Mouse (Mus musculus) forebrain, embryonic 16.5 days (tissue): ENCODE data around the gene Gm17581. TPM values are rescaled to one million over a fixed set of nuclear protein-coding genes. Genes with fewer than 3 reads are reported as not detected.
"Not testable (repeated sequence)": the region's sequence is repeated elsewhere in the genome, so short reads cannot be mapped to it uniquely, and the experiment has no call there.

Source experiments
- ATAC-seq: fragments of 200-750 bp; cut with Nextera tagmentation; 2 replicates; pipeline ENCODE4 v1.8.0; 2017; ENCODE audit warnings: mild to moderate bottlenecking, moderate library complexity
- H3K27ac ChIP-seq: fragments of 300-500 bp; sonication (generic); 2 replicates; pipeline ENCODE4 v1.5.1; 2014; ENCODE audit warnings: low read length, control low read depth
- H3K27me3 ChIP-seq: fragments of 300-500 bp; sonication (generic); replicated peaks from 2 replicates; pipeline ENCODE4 v1.6.1; 2014; ENCODE audit warnings: low read length; ENCODE audit not compliant: control insufficient read depth, insufficient read depth
- H3K36me3 ChIP-seq: fragments of 300-500 bp; sonication (generic); 2 replicates; pipeline ENCODE4 v1.6.1; 2014; ENCODE audit not compliant: control insufficient read depth, insufficient read depth
- H3K4me1 ChIP-seq: fragments of 300-500 bp; sonication (generic); replicated peaks from 2 replicates; pipeline ENCODE4 v1.6.1; 2014; ENCODE audit warnings: low read length; ENCODE audit not compliant: control insufficient read depth, insufficient read depth
- H3K4me2 ChIP-seq: fragments of 300-500 bp; sonication (generic); 2 replicates; pipeline ENCODE4 v1.6.1; 2014; ENCODE audit warnings: mild to moderate bottlenecking, low read length, control low read depth
- H3K4me3 ChIP-seq: fragments of 300-500 bp; sonication (generic); replicated peaks from 2 replicates; pipeline ENCODE4 v1.5.1; 2014; ENCODE audit warnings: mild to moderate bottlenecking, low read length, control low read depth
- H3K9ac ChIP-seq: fragments of 300-500 bp; sonication (generic); replicated peaks from 2 replicates; pipeline ENCODE4 v1.6.1; 2014; ENCODE audit warnings: low read depth, low read length, control low read depth
- H3K9me3 ChIP-seq: fragments of 300-500 bp; sonication (generic); 2 replicates; pipeline ENCODE4 v1.6.1; 2016; ENCODE audit warnings: low read length; ENCODE audit not compliant: control insufficient read depth
- WGBS: fragments of 180-500 bp; shearing (Covaris S2); extraction: QIAGEN DNeasy Blood & Tissue Kit; methylation state at CpG from one replicate; pipeline ENCODE4 v1.1.7; 2014; 5-methylcytosine and 5-hydroxymethylcytosine counted together
- polyA plus RNA-seq: library from polyadenylated mRNA; unstranded; fragments of >200 nt; fragmentation: Nextera tagmentation; extraction: Ambion mirVana; gene quantifications from 2 replicates; pipeline ENCODE4 v1.2.1, GENCODE M21; 2015

Gene Gm17581
- polyA plus RNA-seq: not detected in 2 replicates

DNA sequence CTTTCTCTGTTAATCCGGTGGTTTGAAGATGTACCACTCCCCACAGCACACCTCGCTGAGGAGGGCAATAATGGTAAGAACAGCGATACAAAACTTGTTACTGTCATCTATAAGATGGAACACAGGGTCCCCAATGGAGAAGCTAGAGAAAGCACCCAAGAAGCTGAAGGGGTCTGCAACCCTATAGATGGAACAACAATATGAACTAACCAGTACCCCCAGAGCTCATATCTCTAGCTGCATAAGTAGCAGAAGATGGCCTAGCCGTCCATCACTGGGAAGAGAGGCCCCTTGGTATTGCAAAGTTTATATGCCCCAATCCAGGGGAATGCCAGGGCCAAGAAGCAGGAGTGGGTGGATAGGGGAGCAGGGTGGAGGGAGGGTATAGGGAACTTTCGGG, at the start of gene Gm17581:
Gene Gm17581 (minus strand): TSS at position 101 of the 400 bp plus-strand sequence.
- H3K9ac ChIP-seq, H3K27me3 ChIP-seq, H3K4me3 ChIP-seq, H3K9me3 ChIP-seq, ATAC-seq, H3K36me3 ChIP-seq, H3K4me1 ChIP-seq, H3K4me2 ChIP-seq, H3K27ac ChIP-seq: not testable (repeated sequence)
- 88% methylated on average over 5 of the region's 5 CpGs for WGBS

DNA sequence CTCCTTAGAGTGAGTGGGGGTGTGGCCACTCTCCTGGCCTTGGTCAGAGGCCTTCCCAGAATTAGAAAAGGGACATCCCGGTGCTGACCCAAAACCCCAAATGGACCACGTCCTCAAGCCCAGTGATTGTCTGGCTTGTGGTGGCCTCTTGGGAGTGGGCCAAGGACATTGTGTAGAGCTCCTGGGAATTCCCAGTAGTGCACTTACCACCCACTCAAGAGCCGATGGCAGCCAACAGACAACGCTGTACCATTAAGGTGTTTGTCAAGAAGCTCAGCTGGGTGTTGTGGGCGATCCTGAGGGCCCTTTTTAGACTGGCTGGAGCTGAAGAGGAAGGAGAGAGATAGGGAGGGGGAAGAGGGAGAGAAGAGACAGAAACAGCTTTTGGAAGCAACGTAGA, 48.9 kb upstream of the Gm17581 start:
- H3K4me3 ChIP-seq: no peak overlapping the region
- no peaks in the 10 kb centered on the region for H3K36me3 ChIP-seq
- H3K27me3 ChIP-seq: no peaks in the 10 kb centered on the region
- peaks cover 7% of the 10 kb centered on the region; the same call in 1 of the 2 replicates for H3K4me1 ChIP-seq
- no peak for ATAC-seq
- 77% methylated on average over 6 of the region's 6 CpGs for WGBS
- H3K4me2 ChIP-seq: no peak overlapping the region
- no peak overlapping the region for H3K9ac ChIP-seq
- no peak overlapping the region for H3K27ac ChIP-seq
- no peaks in the 10 kb centered on the region for H3K9me3 ChIP-seq

DNA sequence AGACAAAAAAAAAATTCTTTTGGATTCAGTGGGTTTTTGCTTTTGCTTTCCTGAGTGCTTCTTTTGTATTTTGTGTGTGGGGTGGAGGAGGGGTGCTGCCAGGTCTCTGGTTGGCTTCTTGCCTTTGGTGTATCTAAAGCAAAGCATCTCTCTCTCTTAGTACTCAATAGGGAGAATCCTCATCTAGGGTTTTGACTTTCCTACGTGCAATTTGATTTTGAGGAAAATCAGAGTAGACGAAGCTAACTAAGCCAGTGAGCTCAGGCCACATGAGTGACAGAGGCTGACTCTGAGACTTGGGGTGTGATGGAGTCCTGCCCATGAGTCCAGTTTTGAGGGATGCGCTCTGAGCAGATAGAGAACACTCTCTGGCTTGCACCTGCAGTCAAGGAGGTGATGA, 43.8 kb upstream of the Gm17581 start:
- Histone ChIP-seq H3K9me3 (no peaks in the 10 kb centered on the region), H3K27ac (no peak overlapping the region), H3K27me3 (0 out of 2 replicates have a peak, but pooled peaks cover 6% of the 10 kb centered on the region), H3K36me3 (no peaks in the 10 kb centered on the region), H3K4me1 (peaks cover 34% of the 10 kb centered on the region), H3K9ac (no peak overlapping the region), H3K4me2 (no peak overlapping the region), H3K4me3 (no peak overlapping the region)
- WGBS: 73% methylated on average over 3 of the region's 3 CpGs
- ATAC-seq: no peak

DNA sequence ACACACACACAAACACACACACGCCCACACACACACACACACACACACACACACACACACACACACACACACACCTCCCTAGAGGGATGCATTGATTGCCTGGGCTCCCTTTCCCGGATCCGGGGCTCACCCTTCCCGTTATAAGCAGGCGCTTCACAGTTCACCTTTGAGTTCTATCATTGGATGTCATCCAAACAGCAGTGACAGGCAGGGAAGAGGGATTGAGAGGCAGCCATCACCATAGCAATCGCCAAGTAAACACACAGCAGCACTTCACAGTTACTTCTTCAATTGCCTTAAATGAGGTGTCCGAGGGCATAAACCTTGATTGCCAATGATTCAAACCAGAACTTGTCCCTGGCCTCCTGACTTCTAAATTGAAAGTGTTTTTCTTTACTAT, 43.4 kb upstream of the Gm17581 start:
- Histone ChIP-seq H3K27me3 (0 out of 2 replicates have a peak, but pooled peaks cover 6% of the 10 kb centered on the region), H3K9ac (no peak overlapping the region), H3K4me3 (no peak overlapping the region), H3K9me3 (no peaks in the 10 kb centered on the region), H3K4me2 (no peak overlapping the region), H3K27ac (no peak overlapping the region), H3K36me3 (no peaks in the 10 kb centered on the region), H3K4me1 (peaks cover 35% of the 10 kb centered on the region)
- no peak for ATAC-seq
- 38% methylated on average over 7 of the region's 7 CpGs for WGBS

DNA sequence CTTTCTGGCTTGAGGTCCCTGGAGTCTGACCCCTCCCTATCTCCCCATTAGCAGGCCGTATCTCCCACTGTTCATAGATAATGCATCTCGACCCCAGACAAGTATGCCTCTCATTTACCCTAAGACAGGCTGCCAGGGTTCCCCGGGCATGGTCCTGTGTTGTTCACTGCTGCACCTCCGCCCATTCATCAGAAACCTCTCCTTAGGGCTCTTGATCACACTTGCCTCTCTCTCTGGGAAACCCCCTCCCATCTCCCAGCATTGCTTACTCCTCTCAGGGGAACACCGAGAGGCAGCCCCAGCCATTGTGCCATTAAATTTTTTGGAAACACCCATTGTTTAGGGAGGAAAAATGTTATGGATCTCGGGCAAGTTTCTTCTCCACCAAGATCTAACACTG, 42.3 kb upstream of the Gm17581 start:
- ATAC-seq: no peak
- Histone ChIP-seq H3K9me3 (no peaks in the 10 kb centered on the region), H3K36me3 (no peaks in the 10 kb centered on the region), H3K9ac (no peak overlapping the region), H3K27me3 (peaks cover 12% of the 10 kb centered on the region), H3K4me3 (no peak overlapping the region), H3K27ac (no peak overlapping the region), H3K4me1 (peaks cover 35% of the 10 kb centered on the region), H3K4me2 (no peak overlapping the region)
- WGBS: 59% methylated on average over 6 of the region's 6 CpGs

DNA sequence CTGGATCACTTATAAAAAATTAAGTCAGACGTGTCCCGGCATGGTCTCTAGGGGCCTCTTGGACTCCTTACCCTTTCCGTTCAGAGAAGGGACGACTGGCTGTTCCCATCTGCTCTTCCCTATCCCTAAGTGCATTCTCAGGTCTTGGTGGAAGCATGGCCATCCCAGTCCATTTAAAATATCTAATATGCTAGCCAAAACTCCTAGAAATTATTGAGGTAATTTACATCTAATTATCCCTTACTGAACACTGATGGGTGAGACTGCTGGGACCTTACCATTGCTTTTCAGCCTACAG, 42.0 kb upstream of the Gm17581 start:
- Histone ChIP-seq H3K36me3 (no peaks in the 10 kb centered on the region), H3K9me3 (no peaks in the 10 kb centered on the region), H3K4me2 (no peak overlapping the region), H3K4me3 (no peak overlapping the region), H3K9ac (no peak overlapping the region), H3K4me1 (peaks cover 35% of the 10 kb centered on the region), H3K27me3 (peaks cover 12% of the 10 kb centered on the region), H3K27ac (no peak overlapping the region)
- 81% methylated on average over 4 of the region's 4 CpGs for WGBS
- no peak for ATAC-seq

DNA sequence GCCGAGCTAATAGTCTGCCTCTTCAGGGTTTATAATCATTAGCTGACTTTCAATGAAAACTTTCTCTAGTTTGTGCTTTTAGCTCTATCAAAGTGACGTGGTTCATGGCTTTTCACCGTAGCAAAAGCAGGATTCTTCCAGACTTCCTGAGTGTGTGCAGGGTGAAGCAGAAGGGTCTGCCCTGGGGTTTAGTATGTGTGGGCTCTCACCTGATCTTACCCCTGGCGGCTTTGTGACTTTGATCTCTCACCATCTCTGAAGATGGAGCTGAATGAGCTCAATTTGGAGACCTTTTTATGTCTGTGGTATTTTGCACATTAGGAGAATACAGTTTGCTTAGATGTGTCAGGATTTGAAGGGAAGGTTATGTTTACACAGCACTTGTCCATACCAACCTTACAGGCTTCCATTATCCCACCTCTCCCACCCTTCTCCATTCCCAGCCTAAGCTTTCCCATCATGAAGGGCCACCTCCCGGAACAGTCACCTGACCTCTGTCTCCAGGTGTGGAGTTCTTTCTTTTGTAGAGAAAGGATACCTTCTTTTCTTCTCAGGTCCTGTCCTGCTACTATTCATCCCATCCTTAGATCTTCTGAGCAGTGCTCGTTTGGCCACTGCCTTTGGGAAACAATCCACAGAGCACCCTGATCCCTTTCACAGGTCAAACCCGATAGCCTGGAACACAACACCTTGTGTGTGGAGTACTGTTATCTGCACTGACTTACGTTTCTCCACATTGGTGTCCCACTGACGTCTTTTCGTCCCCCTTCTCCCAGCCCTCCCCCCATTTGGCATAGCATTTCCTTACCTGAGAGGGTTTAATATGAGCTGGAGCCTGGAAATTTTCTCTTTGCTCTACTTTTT, 41.4 kb upstream of the Gm17581 start:
- H3K36me3 ChIP-seq: no peaks in the 10 kb centered on the region
- 69% methylated on average over 10 of the region's 10 CpGs for WGBS
- no peak overlapping the region for H3K9ac ChIP-seq
- H3K4me2 ChIP-seq: no peak overlapping the region; the same call in 1 of the 2 replicates
- H3K4me1 ChIP-seq: peaks cover 35% of the 10 kb centered on the region
- H3K9me3 ChIP-seq: no peaks in the 10 kb centered on the region
- no peak for ATAC-seq
- no peak overlapping the region for H3K27ac ChIP-seq
- no peak overlapping the region for H3K4me3 ChIP-seq
- peaks cover 15% of the 10 kb centered on the region for H3K27me3 ChIP-seq

DNA sequence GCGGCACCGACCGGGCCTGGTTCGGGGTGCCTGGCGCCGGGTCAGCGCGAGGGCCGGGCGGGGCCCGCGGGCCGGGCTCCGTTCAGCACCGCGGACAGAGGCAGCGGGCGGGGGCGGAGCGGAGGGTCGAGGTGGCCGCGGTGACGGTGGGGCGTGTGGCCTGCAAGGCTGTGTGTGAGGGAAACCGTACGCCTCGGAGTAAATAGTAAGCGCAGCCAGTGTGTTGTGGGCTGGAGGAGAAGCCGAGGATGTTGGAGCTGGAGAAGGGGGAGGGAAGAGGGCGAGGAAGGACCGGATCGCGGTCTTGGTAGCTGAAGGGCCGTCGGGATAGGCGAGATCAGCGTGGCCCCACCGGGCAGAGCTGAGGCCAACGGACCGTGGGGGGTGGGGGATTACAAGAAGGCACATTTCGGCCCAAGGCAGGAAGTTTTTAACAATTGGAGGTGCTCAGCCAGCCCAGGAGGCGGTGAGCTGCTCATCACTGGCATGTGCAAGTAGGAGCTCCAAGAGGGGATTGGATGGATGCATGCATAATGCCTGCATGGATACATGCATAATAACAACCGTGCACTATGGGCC, 40.1 kb upstream of the Gm17581 start:
- H3K4me2 ChIP-seq: peak overlapping the region; percentile 58
- H3K36me3 ChIP-seq: no peaks in the 10 kb centered on the region
- H3K4me1 ChIP-seq: peaks cover 35% of the 10 kb centered on the region
- H3K27me3 ChIP-seq: peaks cover 15% of the 10 kb centered on the region
- H3K4me3 ChIP-seq: peak overlapping the region; percentile 76
- H3K27ac ChIP-seq: peak overlapping the region; percentile 59
- ATAC-seq: peak; percentile 84
- peak overlapping the region; percentile 92 for H3K9ac ChIP-seq
- under 1% methylated on average over 38 of the region's 44 CpGs for WGBS
- no peaks in the 10 kb centered on the region for H3K9me3 ChIP-seq

DNA sequence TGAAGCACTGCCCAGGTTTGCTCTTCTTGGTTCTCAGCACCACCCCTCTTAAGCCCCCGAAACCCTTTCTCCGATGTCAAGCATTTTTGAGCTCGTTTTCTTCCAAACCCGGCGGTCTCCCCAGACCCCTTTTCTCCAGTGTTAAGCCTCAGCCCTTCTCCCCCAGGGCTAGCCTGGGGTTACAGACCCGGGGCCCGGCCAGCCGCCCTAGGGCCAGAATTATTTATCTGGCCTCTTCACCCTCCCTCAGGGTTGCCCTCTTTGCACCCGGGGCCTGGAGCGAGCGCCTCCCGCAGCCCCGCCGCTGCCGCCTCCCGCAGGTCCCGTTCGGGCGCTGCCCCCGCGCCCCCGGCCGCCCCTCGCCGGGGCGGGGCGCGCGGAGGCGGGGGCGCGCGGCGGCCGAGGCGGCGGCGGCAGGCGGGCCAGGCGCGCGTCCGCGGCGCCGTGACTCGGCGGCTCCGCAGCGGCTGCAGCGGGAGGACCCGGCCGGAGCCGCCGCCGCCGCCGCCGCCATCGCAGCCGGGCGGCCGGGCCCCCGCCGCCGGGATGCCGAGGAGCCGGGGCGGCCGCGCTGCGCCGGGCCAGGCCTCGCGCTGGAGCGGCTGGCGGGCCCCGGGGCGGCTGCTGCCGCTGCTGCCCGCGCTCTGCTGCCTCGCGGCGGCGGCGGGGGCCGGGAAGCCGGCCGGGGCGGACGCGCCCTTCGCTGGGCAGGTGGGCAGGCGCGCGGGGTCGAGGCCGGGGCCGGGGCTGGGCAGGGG, 39.4 kb upstream of the Gm17581 start, which contains the start of gene Mmp24:
Gene Mmp24 (plus strand): TSS at position 416 of the 758 bp plus-strand sequence.
- H3K4me1 ChIP-seq: peaks cover 35% of the 10 kb centered on the region
- H3K27ac ChIP-seq: peak within 1 kb of the TSS; percentile 59
- peak within 1 kb of the TSS; percentile 92 for H3K9ac ChIP-seq
- 3% methylated on average over 40 of the region's 100 CpGs for WGBS
- H3K9me3 ChIP-seq: no peaks in the 10 kb centered on the region
- peaks cover 15% of the 10 kb centered on the region for H3K27me3 ChIP-seq
- ATAC-seq: peak; percentile 49; the same call in 1 of the 2 replicates
- H3K4me3 ChIP-seq: peak within 1 kb of the TSS; percentile 76
- H3K36me3 ChIP-seq: no peaks in the 10 kb centered on the region
- H3K4me2 ChIP-seq: peak within 1 kb of the TSS; percentile 80
